Mouse (Mus musculus): Measurements from ENCODE around the gene Bloc1s3.

Bloc1s3 gene

DNA sequence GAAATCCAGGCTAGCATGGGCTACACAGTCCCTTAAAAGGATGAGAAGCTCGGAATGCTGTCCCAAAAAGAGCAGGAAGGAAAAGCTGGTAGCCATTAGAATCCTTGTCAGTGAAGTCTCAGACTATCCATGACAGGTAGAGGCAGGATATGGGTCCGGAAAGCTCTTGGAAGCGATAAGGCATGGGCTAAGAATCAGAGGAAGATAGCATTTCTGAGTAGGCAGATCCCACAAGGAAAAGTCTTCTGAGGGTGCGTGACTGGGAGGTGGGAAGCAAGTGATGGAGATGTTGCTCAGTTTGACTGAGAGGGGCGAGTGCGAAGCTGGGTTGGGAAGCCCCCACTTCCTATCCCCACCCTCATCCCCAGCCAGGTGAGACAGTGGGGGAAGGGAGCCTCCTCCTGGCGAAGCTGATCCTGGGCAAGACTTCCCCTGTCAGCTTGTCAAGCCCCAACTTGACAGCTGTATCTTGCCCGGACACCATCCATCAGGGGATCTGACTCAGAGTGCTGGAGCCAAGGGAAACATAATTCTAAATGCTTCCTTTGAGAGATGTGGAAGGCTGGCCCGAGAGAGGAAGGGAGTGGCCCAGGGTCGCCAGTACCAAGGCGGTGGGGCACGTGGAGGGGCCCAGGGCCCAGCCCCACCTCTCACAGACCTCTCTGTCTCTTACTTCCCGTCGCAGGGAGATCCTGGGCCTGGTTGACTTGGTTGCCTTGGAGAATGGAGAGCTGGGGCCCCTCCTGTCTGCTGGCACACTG is 30.4 kb downstream of the Bloc1s3 start:
- no peak for DNase-seq (ENCODE audit: low spot score in 2 of 2)

DNA sequence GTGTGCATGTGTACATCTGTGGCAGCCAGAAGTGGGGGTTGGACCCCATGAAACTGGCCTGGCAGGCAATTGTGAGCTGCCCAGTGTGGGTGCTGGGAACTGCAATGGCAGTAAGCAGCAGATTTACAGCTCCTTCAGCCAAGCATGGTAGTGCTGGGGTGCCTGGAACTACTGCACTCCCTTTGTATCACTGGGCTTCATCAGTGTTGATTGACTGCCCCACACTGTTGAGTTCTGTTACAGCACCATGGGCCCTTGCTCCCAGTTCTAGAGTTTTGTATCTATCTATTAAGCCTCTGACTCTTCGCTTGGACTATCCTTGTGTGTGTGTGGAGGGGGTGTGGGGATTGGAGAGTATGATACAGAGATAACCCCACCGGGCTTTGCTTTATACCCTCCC is 31.1 kb downstream of the Bloc1s3 start:
- DNase-seq (ENCODE audit: low spot score in 2 of 2), result no peak

DNA sequence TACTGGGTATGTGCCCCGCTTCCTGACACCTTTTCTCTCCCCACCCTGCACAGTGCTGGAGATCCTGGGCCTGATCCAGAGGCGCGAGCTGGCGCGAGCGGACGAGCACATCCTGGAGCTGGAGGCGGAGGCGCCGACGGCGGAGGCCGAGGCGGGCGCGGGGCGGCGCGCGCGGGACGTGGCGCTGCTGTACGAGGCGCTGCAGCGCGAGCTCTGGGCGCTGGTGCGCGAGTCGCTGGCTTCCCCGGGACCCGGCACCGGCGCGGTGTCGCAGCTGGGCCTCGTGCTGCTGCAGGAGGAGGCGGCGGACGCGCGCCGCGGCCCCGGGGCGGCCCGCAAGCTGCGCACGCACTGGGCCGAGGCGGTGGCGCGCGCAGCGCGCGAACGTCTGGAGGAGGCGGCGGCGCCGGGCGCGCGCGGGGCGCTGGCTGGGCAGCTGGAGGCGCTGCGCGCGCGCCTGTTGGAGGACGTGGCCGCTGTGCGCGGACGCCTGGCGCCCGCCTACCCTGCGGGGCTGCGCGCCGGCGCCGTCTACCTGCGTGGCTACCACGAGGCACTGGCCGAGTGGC is 34.2 kb downstream of the Bloc1s3 start:
- DNase-seq (ENCODE audit: low spot score in 2 of 2), result peak; percentile 89 to 91

- DNase-seq (ENCODE audit: low spot score in 2 of 2), result peak in 1 of 2 experiments; percentile 51
These were observed 35.8 kb downstream of the Bloc1s3 start for GRCm38 (mm10) chr7:19472403-19472802.

DNA sequence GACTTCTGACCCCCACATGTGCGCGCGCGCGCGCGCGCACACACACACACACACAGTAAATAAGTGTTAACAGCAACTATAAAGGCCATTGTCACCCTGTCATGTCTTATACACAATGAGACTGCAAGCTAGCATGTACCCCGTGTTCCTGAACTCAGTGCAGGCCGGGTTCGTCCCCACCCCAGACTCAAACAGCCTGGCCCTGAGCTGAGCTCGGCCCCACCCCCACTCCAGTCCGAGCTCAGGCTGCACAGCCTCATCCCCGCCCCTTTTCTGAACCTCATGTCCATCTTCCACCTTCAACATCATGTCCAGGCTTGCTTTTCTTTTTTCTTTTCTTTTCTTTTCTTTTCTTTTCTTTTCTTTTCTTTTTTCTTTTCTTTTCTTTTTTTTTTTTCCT is 37.9 kb downstream of the Bloc1s3 start:
- no peak for DNase-seq (ENCODE audit: low spot score in 2 of 2)

DNA sequence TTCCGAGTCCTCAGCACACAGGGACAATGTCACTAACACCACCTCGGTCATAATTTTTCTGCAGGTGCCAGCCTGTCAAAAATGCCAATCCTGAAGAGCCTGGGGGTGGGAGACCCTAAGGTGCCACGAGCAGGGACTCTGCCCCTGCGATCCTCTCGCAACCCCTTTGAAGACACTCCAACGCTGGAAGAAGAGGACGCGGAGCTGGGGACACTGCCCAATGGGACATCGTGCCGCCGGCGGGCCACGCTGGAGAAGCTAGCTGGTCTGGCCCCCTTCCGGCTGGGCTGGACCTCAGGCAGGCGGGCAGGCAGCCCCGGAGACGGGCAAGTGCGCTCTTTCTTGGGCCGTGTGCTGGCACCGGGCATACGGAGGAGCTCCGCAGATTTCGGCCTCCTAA is 38.8 kb downstream of the Bloc1s3 start:
- DNase-seq (ENCODE audit: low spot score in 2 of 2), result no peak

DNA sequence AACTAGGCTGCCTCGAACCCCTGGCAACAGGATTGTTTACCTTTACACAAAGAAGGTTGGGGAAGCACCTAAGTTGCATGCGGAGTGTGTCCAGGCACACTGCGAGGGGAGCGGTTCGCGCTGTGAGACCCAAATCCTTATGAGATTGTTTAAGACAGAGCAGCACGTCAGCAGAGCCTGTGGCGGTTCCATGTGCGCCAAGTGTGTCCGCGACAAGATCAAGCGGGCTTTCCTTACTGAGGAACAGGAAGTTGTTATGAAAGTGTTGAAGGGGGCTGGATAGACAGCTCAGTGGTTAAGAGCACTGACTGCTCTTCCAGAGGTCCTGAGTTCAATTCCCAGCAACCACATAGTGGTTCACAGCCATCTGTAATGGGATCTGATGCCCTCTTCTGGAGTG is 39.9 kb downstream of the Bloc1s3 start:
- no peak for DNase-seq (ENCODE audit: low spot score in 2 of 2)

DNA sequence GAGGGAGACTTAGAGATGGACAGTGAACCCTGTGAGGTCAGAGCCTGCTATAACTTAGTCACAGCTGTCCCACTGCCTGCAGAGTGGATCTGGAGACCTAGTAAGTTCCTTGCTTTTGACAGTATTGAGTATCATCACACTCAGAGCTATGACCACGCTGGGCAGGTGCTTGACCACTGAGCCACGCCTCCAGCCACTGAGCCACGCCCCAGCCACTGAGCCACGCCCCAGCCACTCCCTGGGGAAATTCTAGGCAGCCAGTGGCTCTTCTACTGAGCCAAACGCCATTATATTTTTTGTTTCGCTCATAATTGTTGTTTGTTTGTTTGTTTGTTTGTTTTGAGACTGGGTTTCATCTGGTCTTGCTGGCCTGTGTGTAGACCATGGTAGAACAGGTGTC is 40.5 kb downstream of the Bloc1s3 start:
- DNase-seq (ENCODE audit: low spot score in 2 of 2), result no peak

DNA sequence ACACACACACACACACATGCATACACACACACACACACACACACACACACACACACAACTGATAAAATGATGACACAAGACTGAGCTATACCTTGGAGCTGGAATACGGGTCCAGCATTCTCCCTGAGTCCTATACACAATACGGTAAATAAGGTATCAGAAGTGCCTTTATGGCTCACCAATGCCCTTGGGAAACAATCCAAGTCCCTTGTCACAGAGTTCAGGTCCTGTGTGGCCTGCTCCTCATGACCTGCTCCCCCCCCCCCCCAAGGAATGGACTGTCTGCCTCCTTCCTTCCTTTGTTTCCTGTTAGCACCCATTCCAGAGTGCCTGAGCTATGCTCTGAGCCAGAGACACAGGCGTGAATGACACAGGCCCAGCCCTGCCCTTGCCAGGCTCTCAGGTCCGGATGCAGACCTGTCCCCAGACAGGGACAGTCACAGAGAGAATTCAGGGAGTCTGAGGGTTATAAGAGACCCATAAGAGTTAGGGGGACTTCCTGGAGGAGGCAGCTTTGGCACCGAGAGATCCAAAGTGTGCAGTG is 41.5 kb downstream of the Bloc1s3 start:
- DNase-seq (ENCODE audit: low spot score in 2 of 2), result no peak

DNA sequence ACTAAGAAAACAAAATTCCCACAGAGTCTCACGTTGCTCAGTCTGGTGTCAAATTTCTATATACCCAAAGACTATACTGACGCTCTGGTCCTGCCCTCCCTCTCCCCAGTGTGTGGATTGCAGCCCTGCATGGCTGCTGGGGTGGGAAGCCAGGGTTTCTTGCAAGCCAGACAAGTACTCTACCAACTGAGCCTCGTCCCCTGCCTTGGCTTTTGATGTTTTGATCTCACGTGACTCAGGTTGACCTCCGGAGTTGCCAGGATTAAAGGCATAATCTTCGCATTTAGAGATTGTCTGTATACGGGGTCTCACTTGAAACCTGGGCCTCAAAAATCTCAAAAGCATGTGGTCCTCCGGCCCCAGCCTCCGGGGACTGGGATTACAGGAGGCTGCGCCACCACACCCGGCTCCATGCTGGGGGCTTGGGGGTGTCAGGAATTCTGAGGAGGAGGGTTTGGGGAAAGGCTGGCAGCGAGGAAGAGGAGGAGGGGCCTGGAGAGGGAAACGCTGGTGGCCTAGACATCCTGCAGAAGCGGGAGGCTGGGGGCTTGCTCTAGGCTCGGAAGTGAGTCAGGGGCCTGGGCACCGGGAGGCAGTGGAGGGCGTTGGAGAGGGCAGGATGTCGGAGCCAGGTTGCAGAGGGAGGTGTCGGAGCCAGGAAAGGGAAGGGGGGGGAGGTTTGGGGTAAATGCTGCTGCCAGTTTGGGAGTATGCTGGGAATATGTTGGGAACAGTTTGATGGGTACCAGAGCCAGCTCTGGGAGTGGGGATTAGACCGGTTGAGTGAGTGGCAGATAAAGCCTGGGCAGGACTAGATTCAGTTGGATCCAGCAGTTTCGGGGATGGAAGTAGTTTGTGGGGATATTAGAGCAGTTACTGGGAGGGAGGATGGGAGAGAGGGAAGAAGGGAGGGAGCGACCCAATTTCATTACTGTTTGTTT is 43.5 kb downstream of the Bloc1s3 start:
- DNase-seq (ENCODE audit: low spot score in 2 of 2), result no peak

DNA sequence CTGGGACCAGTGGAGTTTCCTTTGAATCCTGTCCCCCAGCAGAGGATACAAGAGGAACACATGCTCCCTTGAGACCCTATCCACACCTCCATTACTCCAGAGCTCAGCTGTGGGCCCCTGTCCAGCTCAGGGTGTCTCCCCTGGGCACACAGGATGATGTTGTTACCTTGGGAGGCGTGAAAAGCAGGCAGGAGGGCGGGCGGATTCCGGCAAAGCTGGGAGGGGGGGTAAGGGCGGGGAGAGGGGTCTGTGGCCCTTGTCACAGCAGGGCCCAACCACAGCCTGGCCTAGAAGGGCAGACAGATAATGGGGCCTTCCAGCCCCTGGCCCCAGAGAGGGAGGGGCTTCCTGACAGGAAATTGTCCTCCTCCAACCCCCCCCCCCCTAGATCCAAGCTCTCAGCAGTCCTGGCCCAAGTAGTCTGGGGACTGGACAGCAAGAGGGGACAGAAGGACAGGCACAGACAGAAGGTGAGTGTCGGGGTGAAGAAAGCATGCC is 45.2 kb downstream of the Bloc1s3 start, which contains the start of gene Exoc3l2:
Gene Exoc3l2 (plus strand): TSS at position 448 of the 498 bp plus-strand sequence.
- DNase-seq (ENCODE audit: low spot score in 2 of 2), result no peak

DNA sequence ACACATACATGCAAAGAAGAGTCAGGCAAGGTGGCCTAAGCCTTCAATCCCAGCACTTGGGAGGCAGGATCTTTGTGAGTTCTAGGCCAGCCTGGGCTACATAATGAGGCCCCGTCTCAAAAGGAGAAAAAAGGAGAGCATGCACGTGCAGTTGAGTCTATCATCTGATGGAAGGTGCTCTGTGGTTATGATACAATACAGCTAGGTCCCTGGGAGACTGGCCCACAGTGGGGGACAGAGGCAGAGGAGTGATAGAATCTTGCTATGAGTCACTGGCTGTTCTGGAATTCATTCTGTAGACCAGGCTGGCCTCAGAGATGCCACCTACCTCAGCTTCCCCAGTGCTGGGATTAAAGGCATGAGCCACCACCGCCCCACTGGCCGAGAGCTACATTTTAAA is 45.7 kb downstream of the Bloc1s3 start:
- DNase-seq (ENCODE audit: low spot score in 2 of 2), result no peak

DNA sequence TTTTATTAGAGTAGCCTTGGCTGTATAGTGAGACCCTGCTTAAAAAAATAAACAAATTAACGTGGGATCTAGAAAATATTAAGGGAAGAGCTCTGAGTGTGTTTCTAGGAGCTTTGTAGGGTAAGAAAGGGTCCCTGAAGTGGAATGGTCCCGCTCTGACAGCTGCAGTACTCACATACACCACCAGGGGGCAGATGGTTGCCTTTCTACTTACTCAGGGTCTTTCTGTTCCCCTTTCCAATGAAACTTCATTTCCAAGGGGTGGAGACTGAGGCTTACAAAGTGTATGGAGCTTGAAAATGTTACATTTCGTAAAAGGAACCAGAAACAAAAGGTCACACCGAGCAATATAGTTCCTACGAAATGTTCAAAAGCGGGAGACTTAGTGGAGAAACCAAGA is 46.7 kb downstream of the Bloc1s3 start:
- DNase-seq (ENCODE audit: low spot score in 2 of 2), result peak; percentile 83 to 89

- no peak for DNase-seq (ENCODE audit: low spot score in 2 of 2)
These were observed 47.7 kb downstream of the Bloc1s3 start for GRCm38 (mm10) chr7:19460500-19460899.

- no peak for DNase-seq (ENCODE audit: low spot score in 2 of 2)
These were observed 48.9 kb downstream of the Bloc1s3 start for GRCm38 (mm10) chr7:19459144-19459870.

GRCm38 (mm10) chr7:19458591-19459111 is 49.5 kb downstream of the Bloc1s3 start, which contains the start of gene Mark4:
Gene Mark4, minus strand, starts transcription at chr7:19458821.
- peak; percentile 82 to 84 for DNase-seq (ENCODE audit: low spot score in 2 of 2)

- DNase-seq (ENCODE audit: low spot score in 2 of 2), result peak; percentile 77 to 79
These were observed 50.1 kb downstream of the Bloc1s3 start for GRCm38 (mm10) chr7:19458072-19458486.

DNA sequence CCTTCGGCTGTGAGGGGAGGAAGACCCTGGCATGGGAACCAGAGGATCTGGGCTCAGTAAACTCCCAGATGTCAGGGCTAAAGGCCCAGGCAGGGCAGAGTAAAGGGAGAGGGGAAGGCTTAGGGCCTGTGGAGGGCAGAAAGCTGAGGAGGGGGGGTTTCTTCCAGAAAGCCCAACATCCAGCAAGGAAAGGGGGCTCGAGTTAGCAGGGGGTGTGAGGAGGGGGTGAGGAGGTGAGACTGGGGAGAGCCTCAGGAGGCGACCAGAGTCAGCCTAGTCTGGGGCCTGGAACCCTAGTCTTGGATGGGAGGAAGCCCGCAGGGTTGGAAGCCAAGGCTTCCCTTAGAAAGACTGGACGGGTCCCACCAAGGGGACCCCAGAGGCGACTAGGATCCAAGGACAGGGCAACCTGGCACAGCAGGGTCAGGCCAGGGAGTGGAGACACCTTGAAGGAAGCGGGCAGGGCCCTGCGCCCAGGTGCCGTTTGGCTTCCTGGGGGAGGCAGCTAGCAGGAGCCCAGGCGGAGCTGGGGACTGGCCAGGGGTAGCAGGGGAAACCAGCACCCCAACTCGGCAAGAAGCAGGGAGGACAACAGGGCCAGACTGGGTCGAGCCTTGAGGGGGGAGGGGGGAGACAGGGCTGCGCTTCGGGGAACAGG is 50.6 kb downstream of the Bloc1s3 start:
- no peak for DNase-seq (ENCODE audit: low spot score in 2 of 2)

GRCm38 (mm10) chr7:19456628-19457027 is 51.5 kb downstream of the Bloc1s3 start:
- no peak for DNase-seq (ENCODE audit: low spot score in 2 of 2)

- no peak for DNase-seq (ENCODE audit: low spot score in 2 of 2)
These were observed 52.2 kb downstream of the Bloc1s3 start for GRCm38 (mm10) chr7:19455819-19456495.

Measured in right cerebral cortex, postnatal 10 days (tissue).